Mouse (Mus musculus): ENCODE data around the gene Tpd52l1.
"Not testable (repeated sequence)": the region's sequence is repeated elsewhere in the genome, so short reads cannot be mapped to it uniquely, and the experiment has no call there.

Tpd52l1 gene
- long read RNA-seq, experiment 1, transcript Tpd52l1-204 (5 exons, 1,103 nt): major isoform, 34 of 48 reads
- long read RNA-seq, experiment 1, partial matches to known transcripts: 1 of 48 reads
- long read RNA-seq, experiment 1, other reads (novel, unspliced or antisense): 4 of 48 reads
- long read RNA-seq, experiment 2, transcript Tpd52l1-204 (5 exons, 1,103 nt): major isoform, 57 of 64 reads
- long read RNA-seq, experiment 2, partial matches to known transcripts: 2 of 64 reads
- long read RNA-seq, experiment 2, other reads (novel, unspliced or antisense): 3 of 64 reads

GRCm38 (mm10) chr10:31445291-31446124 is at the start of gene Tpd52l1:
Gene Tpd52l1, minus strand, starts transcription at chr10:31445958.
- intact Hi-C loops (cut with DNase I): loop anchor here (5.0 kb wide), 2 partner anchors 128 to 623 kb away; no protein-coding TSS in a partner anchor

- intact Hi-C loops (cut with DNase I): no loop called here
Measured at GRCm38 (mm10) chr10:31494296-31494695, 48.5 kb upstream of the Tpd52l1 start.

GRCm38 (mm10) chr10:31467043-31467898 is 21.5 kb upstream of the Tpd52l1 start:
- intact Hi-C loops (cut with DNase I): loop anchor here (5.0 to 10.0 kb wide), 3 partner anchors 148 to 275 kb away; no protein-coding TSS in a partner anchor

GRCm38 (mm10) chr10:31465840-31466541 is 20.2 kb upstream of the Tpd52l1 start:
- intact Hi-C loops (cut with DNase I): loop anchor here (5.0 to 10.0 kb wide), 3 partner anchors 149 to 276 kb away; no protein-coding TSS in a partner anchor

GRCm38 (mm10) chr10:31465424-31465823 is 19.7 kb upstream of the Tpd52l1 start:
- intact Hi-C loops (cut with DNase I): loop anchor here (5.0 to 10.0 kb wide), 3 partner anchors 149 to 277 kb away; no protein-coding TSS in a partner anchor

DNA sequence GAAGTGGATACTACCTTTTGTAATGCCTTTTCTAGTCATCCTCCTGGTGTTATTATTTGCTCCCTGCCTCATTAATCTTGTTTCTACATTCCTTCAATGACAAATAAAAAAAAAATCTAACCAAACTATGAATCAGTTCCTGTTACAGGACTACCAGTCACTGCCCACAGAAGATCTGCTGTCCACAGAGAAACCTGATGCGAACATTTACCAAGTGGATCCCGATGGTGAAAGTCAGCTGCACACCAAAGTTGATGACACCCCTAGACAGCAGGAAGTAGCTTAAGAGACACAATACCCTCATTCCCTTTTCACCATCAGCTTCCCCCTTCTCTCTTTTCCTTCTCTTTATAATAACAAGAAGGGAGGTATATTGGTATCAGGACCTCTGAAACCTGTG is 17.3 kb upstream of the Tpd52l1 start:
- intact Hi-C loops (cut with DNase I): loop anchor here (10.0 kb wide), 1 partner anchor 152 kb away; no protein-coding TSS in a partner anchor

GRCm38 (mm10) chr10:31456806-31457205 is 11.0 kb upstream of the Tpd52l1 start:
- intact Hi-C loops (cut with DNase I): no loop called here

GRCm38 (mm10) chr10:31447083-31447482 is 1.3 kb upstream of the Tpd52l1 start:
- intact Hi-C loops (cut with DNase I): loop anchor here (5.0 kb wide), 2 partner anchors 130 to 625 kb away; no protein-coding TSS in a partner anchor

DNA sequence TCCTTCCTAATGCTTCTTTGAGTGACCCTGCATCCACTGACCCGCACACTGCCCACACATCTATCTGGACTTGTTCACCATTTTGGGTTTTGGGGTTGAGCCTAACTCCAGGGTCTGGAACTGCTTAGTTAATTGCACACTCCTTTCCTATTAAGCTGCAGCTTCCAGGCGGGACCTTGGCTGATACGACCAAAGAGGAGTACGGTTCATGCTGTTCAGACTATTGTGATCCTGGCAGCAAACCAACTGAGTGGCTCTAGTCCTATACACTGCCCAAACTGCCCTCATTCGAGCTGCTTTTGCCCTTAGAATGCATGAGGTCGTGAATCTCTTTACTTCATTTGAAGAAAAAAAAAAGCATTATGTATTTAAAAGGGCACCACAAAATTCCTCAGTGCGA is 1.6 kb downstream of the Tpd52l1 start:
- intact Hi-C loops (cut with DNase I): no loop called here

DNA sequence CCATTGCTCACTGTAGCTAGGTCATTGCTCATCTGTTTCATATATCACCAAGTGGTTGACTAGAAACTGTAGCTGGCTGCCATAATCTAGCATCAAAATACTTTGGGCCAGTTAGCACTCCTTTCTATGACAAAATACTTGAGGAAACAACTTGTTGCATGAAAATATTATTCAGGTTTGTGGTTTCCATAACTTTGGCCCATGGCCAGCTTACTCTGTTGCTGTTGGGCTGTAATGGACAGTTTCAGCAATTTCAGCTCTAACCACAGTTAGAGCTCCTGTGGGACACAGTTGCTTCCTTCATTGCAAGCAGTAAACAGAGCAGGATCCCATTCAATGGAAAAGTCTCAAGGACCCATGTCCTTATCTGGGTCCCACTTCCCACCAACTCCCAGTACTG is 4.3 kb downstream of the Tpd52l1 start:
- intact Hi-C loops (cut with DNase I): no loop called here

GRCm38 (mm10) chr10:31436047-31436446 is 9.7 kb downstream of the Tpd52l1 start:
- intact Hi-C loops (cut with DNase I): no loop called here

GRCm38 (mm10) chr10:31417956-31418355 is 27.8 kb downstream of the Tpd52l1 start:
- intact Hi-C loops (cut with DNase I): no loop called here

DNA sequence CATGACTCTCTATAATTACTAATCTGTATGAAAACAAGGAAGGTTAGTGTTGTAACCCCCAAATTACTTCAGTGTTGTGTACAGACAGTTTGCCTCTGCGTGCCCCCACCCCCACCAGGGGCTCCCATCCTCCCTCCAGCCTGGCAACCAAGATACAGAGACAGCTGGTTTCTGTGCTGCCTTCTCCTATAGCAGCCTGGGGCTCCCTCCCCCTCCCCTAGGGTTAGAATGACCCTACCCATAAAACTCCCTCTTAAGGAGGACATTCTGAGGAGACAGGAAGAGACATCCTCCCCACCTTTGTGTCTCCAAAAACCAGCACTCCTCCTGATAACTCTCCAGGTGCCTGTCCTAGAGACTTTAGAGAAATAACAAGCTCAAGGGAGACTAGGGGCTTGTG is 52.8 kb downstream of the Tpd52l1 start:
- intact Hi-C loops (cut with DNase I): no loop called here

DNA sequence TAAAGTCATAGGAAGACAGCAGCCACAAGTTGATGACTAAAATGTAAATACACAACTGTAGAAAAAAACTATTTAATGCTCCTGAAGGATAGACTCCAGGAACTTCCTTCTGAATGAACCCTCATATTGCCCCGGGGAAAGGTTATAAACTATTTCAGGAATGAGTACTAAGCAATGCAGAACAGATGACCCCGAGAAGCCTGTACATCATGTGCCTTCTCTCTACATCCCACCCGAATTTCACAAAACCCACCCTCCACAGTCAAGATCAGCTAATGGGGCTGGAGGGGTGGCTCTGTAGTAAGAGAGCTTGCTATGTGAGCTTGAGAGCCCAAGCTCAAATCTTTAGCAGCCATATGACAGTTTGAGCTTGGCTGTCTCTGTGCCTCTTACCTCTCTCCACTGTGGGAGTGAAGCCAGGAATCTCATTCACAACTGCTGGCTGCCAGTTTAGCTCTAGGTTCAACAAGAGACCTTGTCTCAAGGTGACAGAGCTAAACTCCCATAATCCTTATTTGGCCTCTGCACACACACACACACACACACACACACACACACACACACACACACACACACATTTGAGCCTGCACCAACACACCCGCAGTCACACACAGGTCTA is 54.9 kb downstream of the Tpd52l1 start:
- intact Hi-C loops (cut with DNase I): no loop called here

- intact Hi-C loops (cut with DNase I): not testable (repeated sequence)
Measured at GRCm38 (mm10) chr10:31388566-31388965, 57.2 kb downstream of the Tpd52l1 start.

DNA sequence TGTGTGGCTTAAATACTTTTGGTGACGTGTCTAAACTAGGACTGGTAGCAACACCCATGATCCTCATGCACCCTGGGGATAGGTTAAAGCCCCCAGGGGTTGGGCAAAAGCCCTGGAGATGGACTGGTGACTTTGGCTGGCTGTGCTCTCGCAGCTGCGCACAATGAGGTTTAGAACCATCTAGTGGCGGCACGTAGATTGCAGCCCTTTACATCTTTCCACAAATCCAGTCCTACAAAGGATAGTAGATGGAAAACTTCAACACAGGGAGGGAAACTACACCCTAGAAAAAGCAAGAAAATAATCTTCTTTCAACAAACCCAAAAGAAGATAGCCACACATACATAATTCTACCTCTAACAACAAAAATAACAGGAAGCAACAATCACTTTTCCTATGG is 75.6 kb downstream of the Tpd52l1 start:
- intact Hi-C loops (cut with DNase I): not testable (repeated sequence)

DNA sequence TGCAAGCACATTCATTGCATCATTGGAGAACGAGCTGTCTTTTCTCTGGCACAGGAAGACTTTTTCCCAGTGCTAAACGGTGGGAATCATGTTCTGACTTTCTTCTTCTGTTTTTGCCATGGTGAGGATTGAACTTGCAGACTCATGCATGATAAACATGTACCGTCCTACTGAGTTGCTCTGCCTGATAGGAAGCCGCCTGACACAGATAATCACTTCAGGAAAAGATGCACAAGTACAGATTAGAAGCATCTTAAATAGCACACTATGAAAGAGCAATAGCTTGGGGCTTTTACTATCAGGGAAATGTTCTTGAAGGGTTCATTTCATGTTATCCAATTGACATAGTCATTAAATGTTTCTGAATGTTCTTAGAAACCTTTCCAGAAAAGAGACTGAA is 86.0 kb downstream of the Tpd52l1 start:
- intact Hi-C loops (cut with DNase I): no loop called here

- intact Hi-C loops (cut with DNase I): no loop called here
Measured at GRCm38 (mm10) chr10:31354886-31355461, 90.8 kb downstream of the Tpd52l1 start.

GRCm38 (mm10) chr10:31354141-31354540 is 91.6 kb downstream of the Tpd52l1 start:
- intact Hi-C loops (cut with DNase I): no loop called here
